Mouse (Mus musculus) heart, adult 8-10 months (tissue): Measurements from ENCODE around the gene Tmem11. TPM values are rescaled to one million over a fixed set of nuclear protein-coding genes. Genes with fewer than 3 reads are reported as not detected.

Experiments
- DNase-seq: peaks from one replicate; pipeline ENCODE4 v3.0.0; 2022; ENCODE audit warnings: low spot score
- total RNA-seq, 4 experiments: library from RNA; stranded (reverse); gene quantifications; 2 replicates each; pipeline ENCODE4 v1.2.4; 2022

Gene Tmem11
- total RNA-seq, 4 experiments from 2014 or later = 29.8 to 35.3 (median 31.1) TPM

GRCm38 (mm10) chr11:60827241-60827945 is 51.7 kb downstream of the Tmem11 start:
- DNase-seq = no peak

DNA sequence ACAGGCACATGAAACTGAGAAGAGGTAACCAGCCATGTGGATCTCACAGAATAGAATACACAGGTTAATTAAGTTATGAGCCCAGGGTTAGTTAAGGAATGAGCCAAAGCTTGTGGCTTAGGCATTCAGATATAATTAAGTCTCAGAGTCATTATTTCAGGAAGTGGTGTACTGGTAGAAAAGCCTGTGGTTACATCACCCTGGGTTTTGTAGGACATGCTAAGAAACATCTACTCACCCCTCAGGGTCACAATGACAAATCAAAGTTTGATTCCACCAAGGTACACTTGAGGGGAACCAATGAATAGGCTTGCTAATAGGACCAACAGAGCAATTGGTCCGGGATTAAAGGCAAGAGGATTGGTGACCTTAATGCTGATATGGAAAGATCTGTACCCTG is 52.4 kb downstream of the Tmem11 start:
- DNase-seq = no peak

GRCm38 (mm10) chr11:60825191-60825590 is 53.9 kb downstream of the Tmem11 start:
- no peak for DNase-seq

GRCm38 (mm10) chr11:60823771-60824170 is 55.3 kb downstream of the Tmem11 start:
- no peak for DNase-seq

DNA sequence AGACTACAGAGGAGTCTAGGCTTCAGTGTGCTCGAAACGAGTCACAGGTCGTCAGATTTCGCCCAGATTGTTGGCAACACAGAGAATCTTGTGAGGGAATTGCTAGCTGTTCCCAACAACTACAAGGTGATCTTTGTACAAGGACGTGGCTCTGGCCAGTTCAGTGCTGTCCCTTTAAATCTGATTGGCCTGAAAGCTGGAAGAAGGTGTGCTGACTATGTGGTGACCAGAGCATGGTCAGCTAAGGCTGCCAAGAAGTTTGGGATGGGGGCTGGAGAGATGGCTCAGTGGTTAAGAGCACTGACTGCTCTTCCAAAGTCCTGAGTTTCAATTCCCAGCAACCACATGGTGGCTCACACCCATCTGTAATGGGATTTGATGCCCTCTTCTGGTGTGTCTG is 62.7 kb downstream of the Tmem11 start:
- no peak for DNase-seq

Other genes starting within 250 kb of the Tmem11 start
- gene Llgl1, start 179.5 kb downstream of the Tmem11 start, total RNA-seq = 10 to 100 TPM; 11.0 to 14.5 (median 11.9) TPM
- 100 to 1,000 TPM; 124 to 147 (median 134) TPM for gene Flii, start 152.0 kb downstream of the Tmem11 start, total RNA-seq
- 10 to 100 TPM; 37.3 to 51.5 (median 39.8) TPM for gene Mief2, start 150.9 kb downstream of the Tmem11 start, total RNA-seq
- 1 to 10 TPM; 3.9 to 6.1 (median 4.8) TPM for gene Top3a, start 101.9 kb downstream of the Tmem11 start, total RNA-seq
- 10 to 100 TPM; 14.0 to 18.0 (median 15.8) TPM for gene Smcr8, start 101.7 kb downstream of the Tmem11 start, total RNA-seq
- gene Shmt1, start 67.6 kb downstream of the Tmem11 start, total RNA-seq = 10 to 100 TPM in 2 of 4 experiments, 1 to 10 TPM in 2; 6.4 to 16.4 (median 10.4) TPM
- gene Dhrs7b, start 48.6 kb downstream of the Tmem11 start, total RNA-seq = 10 to 100 TPM; 19.9 to 23.9 (median 21.3) TPM
- 10 to 100 TPM in 2 of 4 experiments, 1 to 10 TPM in 2; 8.6 to 15.0 (median 11.0) TPM for gene Natd1, start 35.5 kb upstream of the Tmem11 start, total RNA-seq
- 10 to 100 TPM; 74.6 to 80.8 (median 77.0) TPM for gene Map2k3, start 52.8 kb upstream of the Tmem11 start, total RNA-seq
- gene Kcnj12, start 143.3 kb upstream of the Tmem11 start, total RNA-seq = 10 to 100 TPM; 23.1 to 32.7 (median 25.0) TPM
- gene Tnfrsf13b, start 247.5 kb upstream of the Tmem11 start, total RNA-seq = under 1 TPM; 0.56 to 0.75 (median 0.70) TPM